Mouse (Mus musculus) liver, embryonic 14.5 days (tissue): Measurements from ENCODE around the gene Mbnl1.

Experiments used
- CTCF ChIP-seq: IDR thresholded peaks from 2 replicates; pipeline ENCODE4 v1.5.1; 2016; ENCODE audit warnings: antibody characterized with exemption, low read depth, control low read depth
- EP300 ChIP-seq: IDR thresholded peaks from 2 replicates; pipeline ENCODE4 v1.6.1; 2016; ENCODE audit warnings: antibody characterized with exemption, low read depth

DNA sequence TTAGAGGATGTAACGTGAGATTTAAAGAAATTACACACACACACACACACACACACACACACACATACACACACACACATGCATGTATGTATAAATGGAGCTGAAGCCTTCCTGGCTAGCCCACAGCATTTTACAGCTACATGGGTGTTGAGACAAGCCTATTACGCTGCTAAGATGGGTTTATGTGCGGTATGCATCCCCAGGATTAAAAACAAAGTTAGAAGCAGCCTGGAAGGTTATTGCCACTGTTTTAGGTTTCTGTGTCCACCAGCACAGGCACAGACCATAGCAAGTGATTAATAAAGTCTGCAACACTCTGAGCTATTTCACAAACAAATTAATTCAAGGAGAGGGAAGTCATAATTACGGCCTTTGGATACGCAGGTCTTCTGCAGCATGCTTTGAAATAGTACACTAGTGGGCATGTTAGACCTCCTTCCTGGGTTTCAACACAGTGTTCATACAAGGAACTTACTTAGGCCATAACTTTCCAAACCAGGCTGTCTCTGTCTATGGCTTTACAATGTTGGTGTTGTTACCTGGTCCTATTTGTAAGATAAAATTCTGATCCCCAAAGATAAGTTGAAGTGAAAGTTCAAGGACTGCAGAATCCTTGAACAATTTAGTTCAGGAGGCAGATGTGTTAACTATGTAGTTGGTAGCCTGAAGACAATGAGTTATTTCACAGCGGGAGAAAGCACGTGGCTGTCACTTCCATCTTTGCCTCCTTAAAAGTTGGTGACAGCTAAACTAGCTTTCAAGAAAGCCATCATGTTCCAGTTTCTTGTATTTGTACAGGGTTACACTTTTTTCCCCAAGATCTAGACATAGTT is 29.7 kb downstream of the Mbnl1 start:
- TF ChIP-seq CTCF (no peak), EP300 (no peak)
